Mouse (Mus musculus): ENCODE data around the gene Adgrg5.
A peak's percentile ranks its signal among the peaks of the same experiment; 100 is the strongest.

The Adgrg5 gene

GRCm38 (mm10) chr8:94923405-94923804, at the start of gene Adgrg5:
Gene Adgrg5, plus strand, starts transcription at chr8:94923694.
- no peak for DNase-seq

- peak; percentile 66 to 80 for DNase-seq
Observed at GRCm38 (mm10) chr8:94874358-94874757, 49.1 kb upstream of the Adgrg5 start.

- DNase-seq: no peak
Observed at GRCm38 (mm10) chr8:94875096-94875870, 48.2 kb upstream of the Adgrg5 start.

- DNase-seq: no peak
Observed at GRCm38 (mm10) chr8:94875871-94876150, 47.7 kb upstream of the Adgrg5 start.

GRCm38 (mm10) chr8:94876197-94876730, 47.2 kb upstream of the Adgrg5 start, which contains the start of gene Dok4:
Gene Dok4, minus strand, starts transcription at chr8:94876330.
- DNase-seq: peak; percentile 74 to 87

- no peak for DNase-seq
Observed at GRCm38 (mm10) chr8:94876820-94877219, 46.7 kb upstream of the Adgrg5 start.

- no peak for DNase-seq
Observed at GRCm38 (mm10) chr8:94880742-94881141, 42.8 kb upstream of the Adgrg5 start.

GRCm38 (mm10) chr8:94888383-94889036, 35.0 kb upstream of the Adgrg5 start:
- no peak for DNase-seq

- no peak for DNase-seq
Observed at GRCm38 (mm10) chr8:94892917-94893316, 30.6 kb upstream of the Adgrg5 start.

- DNase-seq: no peak
Observed at GRCm38 (mm10) chr8:94899262-94899661, 24.2 kb upstream of the Adgrg5 start.

GRCm38 (mm10) chr8:94900617-94901016, 22.9 kb upstream of the Adgrg5 start:
- no peak for DNase-seq

- DNase-seq: no peak
Observed at GRCm38 (mm10) chr8:94901031-94901430, 22.5 kb upstream of the Adgrg5 start.

- no peak for DNase-seq
Observed at GRCm38 (mm10) chr8:94903709-94904108, 19.8 kb upstream of the Adgrg5 start.

- peak; percentile 55 to 69 for DNase-seq
Observed at GRCm38 (mm10) chr8:94904450-94905175, 18.9 kb upstream of the Adgrg5 start.

- DNase-seq: no peak
Observed at GRCm38 (mm10) chr8:94907591-94908300, 15.7 kb upstream of the Adgrg5 start.

GRCm38 (mm10) chr8:94908847-94909246, 14.6 kb upstream of the Adgrg5 start:
- DNase-seq: peak; percentile 77 to 85

- DNase-seq: peak; percentile 25 to 62
Observed at GRCm38 (mm10) chr8:94913061-94913660, 10.3 kb upstream of the Adgrg5 start.

- no peak for DNase-seq
Observed at GRCm38 (mm10) chr8:94914256-94914655, 9.2 kb upstream of the Adgrg5 start.

GRCm38 (mm10) chr8:94914701-94915101, 8.8 kb upstream of the Adgrg5 start:
- DNase-seq: peak in 1 of 2 experiments; percentile 17

- DNase-seq: no peak
Observed at GRCm38 (mm10) chr8:94916311-94916959, 7.1 kb upstream of the Adgrg5 start.

- no peak for DNase-seq
Observed at GRCm38 (mm10) chr8:94916960-94917324, 6.6 kb upstream of the Adgrg5 start.

- peak; percentile 36 to 72 for DNase-seq
Observed at GRCm38 (mm10) chr8:94917352-94917751, 6.1 kb upstream of the Adgrg5 start.

Data from cerebellum, postnatal 25 days (tissue).